Mouse (Mus musculus) common myeloid progenitor, adult 5-6 weeks (primary cell): Measurements from ENCODE around the gene Tex10. TPM values are rescaled to one million over a fixed set of nuclear protein-coding genes. Genes with fewer than 3 reads are reported as not detected.
"Not testable (repeated sequence)": the region's sequence is repeated elsewhere in the genome, so short reads cannot be mapped to it uniquely, and the experiment has no call there.

Experiments used
- ATAC-seq: replicated peaks from 2 replicates; pipeline ENCODE4 v1.8.0; 2016; ENCODE audit warnings: low read depth, mild to moderate bottlenecking, moderate TSS enrichment, inconsistent platforms; ENCODE audit not compliant: poor library complexity, severe bottlenecking
- total RNA-seq: library from RNA; stranded (forward); fragments of 200-1000, 187-1606 nt; gene quantifications from 2 replicates; pipeline ENCODE4 v1.2.3, GENCODE M21; 2017

The Tex10 gene
- total RNA-seq, 1 experiment from 2014 or later = 58.4 TPM

- not testable (repeated sequence) for ATAC-seq
Observed at GRCm38 (mm10) chr4:48405724-48406491, 67.4 kb downstream of the Tex10 start.

GRCm38 (mm10) chr4:48403066-48403640, 70.1 kb downstream of the Tex10 start:
- ATAC-seq = no peak

GRCm38 (mm10) chr4:48396949-48397348, 76.3 kb downstream of the Tex10 start:
- no peak for ATAC-seq

- ATAC-seq = no peak
Observed at GRCm38 (mm10) chr4:48382506-48382905, 90.8 kb downstream of the Tex10 start.

GRCm38 (mm10) chr4:48380940-48381339, 92.3 kb downstream of the Tex10 start:
- ATAC-seq = peak; percentile 73

Other genes starting within 250 kb of the Tex10 start
- 71.2 and 86.8 TPM in 2 replicates for gene Erp44, start 193.9 kb downstream of the Tex10 start, total RNA-seq
- 10.9 and 11.5 TPM in 2 replicates for gene Invs, start 193.7 kb downstream of the Tex10 start, total RNA-seq
- gene Msantd3, start 66.5 kb upstream of the Tex10 start, total RNA-seq = 14.1 and 16.9 TPM in 2 replicates
- gene Tmeff1, start 111.7 kb upstream of the Tex10 start, total RNA-seq = not detected in 2 replicates
- gene Cavin4, start 190.1 kb upstream of the Tex10 start, total RNA-seq = not detected in 2 replicates